Mouse (Mus musculus): ENCODE measurements around the gene Chkb. TPM values are rescaled to one million over a fixed set of nuclear protein-coding genes. Genes with fewer than 3 reads are reported as not detected.

Chkb gene
- polyA plus RNA-seq, 1 experiment from 2014 or later, result 81.4 TPM

DNA sequence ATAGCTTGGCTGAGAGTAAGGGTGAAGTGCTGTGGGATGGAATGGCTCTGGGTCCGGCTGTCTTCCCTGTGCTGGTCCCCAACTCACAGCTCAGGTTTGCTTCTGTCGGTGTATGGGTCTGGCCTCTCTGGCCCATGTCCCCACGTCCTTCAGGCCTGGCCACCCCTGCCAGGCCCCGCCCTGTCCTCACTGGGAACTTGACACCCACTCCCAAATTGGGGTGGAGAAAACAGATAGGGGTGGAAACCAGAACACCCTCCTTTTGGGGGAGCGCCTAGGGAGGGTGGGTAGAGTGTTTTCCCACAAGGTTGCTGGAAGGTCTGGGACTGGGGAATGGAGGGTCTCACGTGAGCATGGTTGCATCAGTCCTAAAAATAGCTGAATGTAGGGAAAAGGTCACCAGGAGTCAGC, 4.0 kb downstream of the Chkb start, which contains the start of gene Cpt1b:
TSS of gene Cpt1b (minus strand) at position 153 of the 411 bp plus-strand sequence.
- 31% methylated on average over 6 of the region's 6 CpGs for WGBS

DNA sequence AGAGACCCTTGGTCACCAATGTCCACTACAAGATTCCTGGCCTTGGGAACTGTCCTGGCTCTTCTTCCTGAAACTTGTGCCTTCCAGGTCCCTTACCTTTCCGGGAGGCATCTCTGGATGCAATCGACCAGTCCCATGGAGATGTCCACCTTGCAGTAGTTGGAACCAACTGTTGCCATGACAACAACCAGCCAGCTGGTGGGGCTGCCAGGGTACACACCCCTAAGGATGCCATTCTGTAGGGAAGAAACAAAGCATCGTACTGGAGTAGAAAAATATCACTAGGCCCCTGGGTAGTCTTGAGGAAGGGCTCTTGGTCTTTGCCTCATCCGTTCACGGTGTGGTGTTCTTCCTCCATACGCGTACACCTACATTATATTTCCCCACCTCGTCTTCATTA, 5.1 kb downstream of the Chkb start:
- Histone ChIP-seq H3K36me3 (peaks cover 67% of the 10 kb centered on the region), H3K4me2 (no peak overlapping the region), H3K27ac (replicated peaks) (no peak overlapping the region), H3K27me3 (no peaks in the 10 kb centered on the region), H3K9me3 (no peaks in the 10 kb centered on the region), H3K4me3 (no peak overlapping the region), H3K9ac (no peak overlapping the region), H3K4me1 (replicated peaks) (peaks cover 13% of the 10 kb centered on the region)
- 83% methylated on average over 8 of the region's 8 CpGs for WGBS
- ATAC-seq (ENCODE audit: low read depth), result no peak

More for the DNA sequence above, 4.0 kb downstream of the Chkb start, which contains the start of gene Cpt1b:
- Histone ChIP-seq H3K4me2 (no peak within 1 kb of the TSS), H3K27ac (replicated peaks) (no peak within 1 kb of the TSS), H3K4me1 (replicated peaks) (peaks cover 20% of the 10 kb centered on the region), H3K9me3 (no peaks in the 10 kb centered on the region), H3K36me3 (peaks cover 56% of the 10 kb centered on the region), H3K9ac (no peak within 1 kb of the TSS), H3K27me3 (no peaks in the 10 kb centered on the region), H3K4me3 (no peak within 1 kb of the TSS)
- no peak for ATAC-seq (ENCODE audit: low read depth)

DNA sequence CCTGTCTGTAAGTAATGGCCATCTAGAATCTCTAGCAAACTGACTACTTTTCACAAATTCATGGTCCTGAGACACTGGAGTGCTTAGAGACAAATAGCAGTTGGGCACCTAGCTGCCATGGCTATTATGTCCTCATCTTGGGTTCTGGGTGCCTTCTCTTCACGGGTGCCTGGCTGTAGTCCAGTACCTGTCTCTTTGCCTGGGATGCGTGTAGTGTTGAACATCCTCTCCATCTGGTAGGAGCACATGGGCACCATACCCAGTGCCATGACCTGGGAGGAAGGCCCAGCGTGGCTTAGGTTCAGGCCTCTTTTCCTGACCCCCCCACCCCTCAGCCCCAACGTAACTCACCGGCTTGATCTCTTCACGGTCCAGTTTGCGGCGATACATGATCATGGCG, 7.8 kb downstream of the Chkb start:
- Histone ChIP-seq H3K27ac (replicated peaks) (no peak overlapping the region), H3K4me3 (no peak overlapping the region), H3K36me3 (peaks cover 84% of the 10 kb centered on the region), H3K27me3 (no peaks in the 10 kb centered on the region), H3K4me2 (no peak overlapping the region), H3K4me1 (replicated peaks) (0 out of 2 replicates have a peak, but pooled peaks cover 2% of the 10 kb centered on the region), H3K9me3 (no peaks in the 10 kb centered on the region), H3K9ac (no peak overlapping the region)
- 93% methylated on average over 9 of the region's 9 CpGs for WGBS
- no peak for ATAC-seq (ENCODE audit: low read depth)

DNA sequence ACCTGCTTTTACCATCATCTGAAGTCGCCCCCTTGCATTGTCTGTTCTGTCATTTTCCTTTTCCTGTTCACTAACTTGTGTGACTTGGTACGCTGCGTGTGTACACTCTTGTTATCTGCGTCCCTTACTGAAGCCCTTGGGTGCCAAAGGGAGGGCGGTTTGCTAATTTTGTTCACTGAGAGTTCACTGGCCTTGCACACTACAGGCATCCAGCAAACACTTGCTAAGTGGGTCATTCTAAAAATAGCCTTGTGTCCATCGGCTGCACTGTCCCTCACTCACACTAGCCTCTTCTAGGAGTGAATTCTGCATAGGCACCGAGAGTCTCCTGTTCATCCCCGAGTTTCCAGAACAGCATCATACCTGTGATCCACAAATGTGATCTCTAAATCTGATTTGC, 14.4 kb downstream of the Chkb start:
- Histone ChIP-seq H3K9ac (no peak overlapping the region), H3K9me3 (no peaks in the 10 kb centered on the region), H3K4me1 (replicated peaks) (no peaks in the 10 kb centered on the region), H3K27me3 (no peaks in the 10 kb centered on the region), H3K27ac (replicated peaks) (no peak overlapping the region), H3K4me3 (no peak overlapping the region), H3K4me2 (no peak overlapping the region), H3K36me3 (peaks cover 42% of the 10 kb centered on the region)
- ATAC-seq (ENCODE audit: low read depth), result no peak
- WGBS, result 93% methylated on average over 8 of the region's 8 CpGs

DNA sequence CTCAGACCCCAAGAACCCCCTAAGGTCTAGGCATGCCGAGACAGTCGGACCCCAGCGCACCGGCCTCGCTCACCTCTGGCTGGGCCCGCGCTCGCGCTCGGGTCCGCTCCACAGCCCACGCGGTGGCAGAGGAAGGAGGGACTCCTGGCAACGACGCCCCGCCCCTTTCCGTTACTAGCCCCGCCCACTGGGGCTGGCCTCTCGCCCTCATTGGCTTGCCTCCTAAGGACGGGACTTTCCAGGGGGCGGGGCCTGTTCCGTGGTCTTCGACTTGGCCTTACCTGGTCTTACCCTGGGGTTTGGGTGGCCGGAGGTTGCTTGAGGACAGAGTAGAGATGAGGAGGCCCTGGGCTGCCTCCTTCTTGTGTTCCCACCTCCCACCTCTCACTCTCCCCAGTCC, 19.6 kb downstream of the Chkb start, which contains the start of gene Syce3:
TSS of gene Syce3 (minus strand) at position 386 of the 400 bp plus-strand sequence.
- no peak within 1 kb of the TSS for H3K4me2 ChIP-seq
- H3K27ac ChIP-seq (replicated peaks), result no peak within 1 kb of the TSS

DNA sequence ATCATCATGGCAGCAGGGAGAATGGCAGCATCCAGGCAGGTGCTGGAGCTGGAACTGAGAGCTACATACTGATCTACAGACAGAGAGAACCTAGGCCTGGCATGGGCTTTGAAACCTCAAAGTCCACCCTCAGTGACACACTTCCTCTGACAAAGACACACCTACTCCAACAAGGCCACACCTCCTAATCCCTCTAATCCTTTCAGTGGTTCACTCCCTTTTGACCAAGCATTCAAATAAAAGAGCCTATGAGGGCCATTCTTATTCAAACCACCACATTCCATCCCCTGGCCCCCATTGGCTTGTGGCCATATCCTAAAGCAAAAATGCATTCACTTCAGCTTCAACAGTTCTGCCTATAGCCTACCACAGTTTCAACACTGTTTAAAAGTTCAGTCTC, 23.0 kb downstream of the Chkb start:
- no peak overlapping the region for H3K4me3 ChIP-seq
- no peaks in the 10 kb centered on the region for H3K36me3 ChIP-seq
- ATAC-seq (ENCODE audit: low read depth), result no peak
- H3K9me3 ChIP-seq, result peaks cover 16% of the 10 kb centered on the region; the same call in 1 of the 2 replicates
- H3K4me1 ChIP-seq (replicated peaks), result no peaks in the 10 kb centered on the region
- no peak overlapping the region for H3K4me2 ChIP-seq
- no peak overlapping the region for H3K9ac ChIP-seq
- no peak overlapping the region for H3K27ac ChIP-seq (replicated peaks)
- no peaks in the 10 kb centered on the region for H3K27me3 ChIP-seq

More for the DNA sequence above, 19.6 kb downstream of the Chkb start, which contains the start of gene Syce3:
- Histone ChIP-seq H3K27me3 (no peaks in the 10 kb centered on the region), H3K4me3 (no peak within 1 kb of the TSS), H3K9ac (no peak within 1 kb of the TSS), H3K36me3 (no peaks in the 10 kb centered on the region), H3K9me3 (peaks cover 16% of the 10 kb centered on the region; the same call in 1 of the 2 replicates), H3K4me1 (replicated peaks) (no peaks in the 10 kb centered on the region)
- no peak for ATAC-seq (ENCODE audit: low read depth)
- 82% methylated on average over 24 of the region's 24 CpGs for WGBS

GRCm38 (mm10) chr15:89404831-89405623, 24.7 kb downstream of the Chkb start:
- Histone ChIP-seq H3K27ac (replicated peaks) (no peak overlapping the region), H3K4me3 (no peak overlapping the region), H3K4me1 (replicated peaks) (no peaks in the 10 kb centered on the region), H3K4me2 (no peak overlapping the region), H3K9ac (no peak overlapping the region), H3K36me3 (no peaks in the 10 kb centered on the region), H3K9me3 (peaks cover 16% of the 10 kb centered on the region; the same call in 1 of the 2 replicates), H3K27me3 (no peaks in the 10 kb centered on the region)
- ATAC-seq (ENCODE audit: low read depth), result no peak
- WGBS, result 84% methylated on average over 10 of the region's 10 CpGs

DNA sequence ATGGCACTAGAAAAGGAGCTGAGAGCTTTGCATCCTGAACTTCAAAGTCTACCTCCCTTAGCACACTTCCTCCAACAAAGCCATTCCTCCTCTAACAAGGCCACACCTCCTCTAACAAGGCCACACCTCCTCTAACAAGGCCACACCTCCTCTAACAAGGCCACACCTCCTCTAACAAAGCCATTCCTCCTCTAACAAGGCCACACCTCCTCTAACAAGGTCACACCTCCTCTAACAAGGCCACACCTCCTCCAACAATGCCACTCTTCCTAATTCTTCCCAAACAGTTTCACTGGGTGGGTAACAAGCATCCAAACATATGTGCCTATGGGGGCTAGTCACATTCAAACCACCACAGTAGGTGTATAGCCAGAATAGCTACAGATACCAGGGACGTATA, 27.2 kb downstream of the Chkb start:
- no peaks in the 10 kb centered on the region for H3K27me3 ChIP-seq
- H3K27ac ChIP-seq (replicated peaks), result no peak overlapping the region
- WGBS, result 90% methylated on average over 1 of the region's 1 CpGs
- H3K9ac ChIP-seq, result no peak overlapping the region
- no peak overlapping the region for H3K4me2 ChIP-seq
- ATAC-seq (ENCODE audit: low read depth), result no peak
- H3K9me3 ChIP-seq, result peaks cover 7% of the 10 kb centered on the region; the same call in 1 of the 2 replicates
- no peak overlapping the region for H3K4me3 ChIP-seq
- no peaks in the 10 kb centered on the region for H3K36me3 ChIP-seq
- H3K4me1 ChIP-seq (replicated peaks), result no peaks in the 10 kb centered on the region

DNA sequence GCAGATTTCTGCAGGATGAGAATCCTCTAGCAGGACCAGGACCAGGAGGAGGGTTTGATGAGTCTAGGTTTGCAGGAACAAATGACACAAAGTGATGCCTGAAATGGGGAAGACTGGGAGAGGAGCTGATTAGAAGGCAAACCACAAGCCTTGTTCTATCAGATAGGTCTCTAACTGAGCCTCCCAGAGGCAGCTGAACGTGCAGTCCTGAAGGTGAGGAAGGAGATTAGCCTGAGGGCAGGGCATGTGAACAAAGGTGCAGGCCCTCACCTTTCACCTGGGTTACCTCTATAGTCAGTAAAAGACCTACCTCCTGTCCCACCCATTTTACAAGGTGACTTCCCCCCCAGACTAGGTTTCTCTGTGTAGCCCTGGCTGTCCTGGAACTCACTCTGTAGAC, 30.0 kb downstream of the Chkb start:
- no peaks in the 10 kb centered on the region for H3K4me1 ChIP-seq (replicated peaks)
- 82% methylated on average over 1 of the region's 1 CpGs for WGBS
- H3K36me3 ChIP-seq, result no peaks in the 10 kb centered on the region
- no peak overlapping the region for H3K4me2 ChIP-seq
- no peak overlapping the region for H3K9ac ChIP-seq
- no peak overlapping the region for H3K27ac ChIP-seq (replicated peaks)
- ATAC-seq (ENCODE audit: low read depth), result no peak
- H3K27me3 ChIP-seq, result no peaks in the 10 kb centered on the region
- H3K9me3 ChIP-seq, result no peaks in the 10 kb centered on the region
- no peak overlapping the region for H3K4me3 ChIP-seq

- Histone ChIP-seq H3K27me3 (no peaks in the 10 kb centered on the region), H3K4me3 (no peak overlapping the region), H3K4me1 (replicated peaks) (no peaks in the 10 kb centered on the region), H3K9ac (no peak overlapping the region), H3K9me3 (no peaks in the 10 kb centered on the region), H3K4me2 (no peak overlapping the region), H3K27ac (replicated peaks) (no peak overlapping the region), H3K36me3 (no peaks in the 10 kb centered on the region)
- WGBS, result 76% methylated on average over 2 of the region's 2 CpGs
- no peak for ATAC-seq (ENCODE audit: low read depth)
Observed at GRCm38 (mm10) chr15:89398146-89398545, 31.6 kb downstream of the Chkb start.

GRCm38 (mm10) chr15:89396883-89397282, 32.8 kb downstream of the Chkb start:
- Histone ChIP-seq H3K9me3 (no peaks in the 10 kb centered on the region), H3K27ac (replicated peaks) (no peak overlapping the region), H3K36me3 (no peaks in the 10 kb centered on the region), H3K4me3 (no peak overlapping the region), H3K4me1 (replicated peaks) (no peaks in the 10 kb centered on the region), H3K4me2 (no peak overlapping the region), H3K27me3 (no peaks in the 10 kb centered on the region), H3K9ac (no peak overlapping the region)
- WGBS, result 87% methylated on average over 4 of the region's 4 CpGs
- ATAC-seq (ENCODE audit: low read depth), result no peak

GRCm38 (mm10) chr15:89390081-89390480, 39.6 kb downstream of the Chkb start:
- ATAC-seq (ENCODE audit: low read depth), result no peak
- Histone ChIP-seq H3K27ac (replicated peaks) (no peak overlapping the region), H3K9ac (no peak overlapping the region), H3K36me3 (no peaks in the 10 kb centered on the region), H3K4me3 (no peak overlapping the region), H3K27me3 (0 out of 2 replicates have a peak, but pooled peaks cover 2% of the 10 kb centered on the region), H3K9me3 (no peaks in the 10 kb centered on the region), H3K4me1 (replicated peaks) (no peaks in the 10 kb centered on the region), H3K4me2 (no peak overlapping the region)
- WGBS, result 93% methylated on average over 10 of the region's 10 CpGs

Measured in neural tube, embryonic 13.5 days (tissue).